Mouse (Mus musculus) intestine, postnatal 0 days (tissue): ENCODE measurements at regions not wholly inside any gene's neighbourhood (a gene's known extent, or its start where the extent isn't known, plus 50 kb on each side); places are given as distances from the start of the nearest gene placed in this dataset.

Experiments
- ATAC-seq: fragments of 200-750 bp; cut with Nextera tagmentation; 2 replicates; pipeline ENCODE4 v1.8.0; 2017; ENCODE audit warnings: mild to moderate bottlenecking, moderate TSS enrichment, moderate library complexity
- H3K27ac ChIP-seq: fragments of 300-500 bp; sonication (generic); 2 replicates; pipeline ENCODE4 v1.5.1; 2014; ENCODE audit warnings: mild to moderate bottlenecking, low read depth, low read length, moderate library complexity
- H3K27me3 ChIP-seq: fragments of 300-500 bp; sonication (generic); replicated peaks from 2 replicates; pipeline ENCODE4 v1.6.1; 2014; ENCODE audit warnings: low read length, mixed read lengths; ENCODE audit not compliant: control insufficient read depth, insufficient read depth
- H3K36me3 ChIP-seq: fragments of 300-500 bp; sonication (generic); 2 replicates; pipeline ENCODE4 v1.6.1; 2014; ENCODE audit warnings: mild to moderate bottlenecking, moderate library complexity; ENCODE audit not compliant: control insufficient read depth, insufficient read depth
- H3K4me1 ChIP-seq: fragments of 300-500 bp; sonication (generic); replicated peaks from 2 replicates; pipeline ENCODE4 v1.6.1; 2014; ENCODE audit warnings: antibody characterized with exemption, low read length, mixed read lengths; ENCODE audit not compliant: control insufficient read depth, insufficient read depth
- H3K4me2 ChIP-seq: fragments of 300-500 bp; sonication (generic); replicated peaks from 2 replicates; pipeline ENCODE4 v1.6.1; 2014; ENCODE audit warnings: low read depth, mild to moderate bottlenecking, moderate library complexity
- H3K4me3 ChIP-seq: fragments of 300-500 bp; sonication (generic); 2 replicates; pipeline ENCODE4 v1.5.1; 2014; ENCODE audit warnings: low read depth, low read length
- H3K9ac ChIP-seq: fragments of 300-500 bp; sonication (generic); 2 replicates; pipeline ENCODE4 v1.6.1; 2014; ENCODE audit warnings: mild to moderate bottlenecking, low read depth, low read length
- H3K9me3 ChIP-seq: fragments of 300-500 bp; sonication (generic); 2 replicates; pipeline ENCODE4 v1.6.1; 2016; ENCODE audit warnings: mixed run types; ENCODE audit not compliant: control insufficient read depth
- CTCF ChIP-seq: sonication (generic); IDR thresholded peaks from 2 replicates; pipeline ENCODE4 v1.5.1; 2016; ENCODE audit warnings: low read depth, mild to moderate bottlenecking, control low read depth, antibody characterized with exemption, moderate library complexity
- WGBS: fragments of 180-500 bp; shearing (Covaris S2); extraction: QIAGEN DNeasy Blood & Tissue Kit; methylation state at CpG from one replicate; pipeline ENCODE4 v1.1.7; 2014; 5-methylcytosine and 5-hydroxymethylcytosine counted together

GRCm38 (mm10) chr2:79544793-79545260, 88.2 kb upstream of the Cerkl start:
- no peak overlapping the region for H3K9ac ChIP-seq
- H3K27ac ChIP-seq = no peak overlapping the region
- WGBS = 42% methylated on average over 4 of the region's 4 CpGs
- no peaks in the 10 kb centered on the region for H3K9me3 ChIP-seq
- peaks cover 7% of the 10 kb centered on the region for H3K4me1 ChIP-seq
- H3K4me2 ChIP-seq = no peak overlapping the region
- no peak for TF ChIP-seq CTCF
- ATAC-seq = no peak; the same call in 1 of the 2 replicates
- H3K36me3 ChIP-seq = no peaks in the 10 kb centered on the region
- H3K27me3 ChIP-seq = no peaks in the 10 kb centered on the region
- H3K4me3 ChIP-seq = no peak overlapping the region

- Histone ChIP-seq H3K9me3 (no peaks in the 10 kb centered on the region), H3K9ac (no peak overlapping the region), H3K27ac (no peak overlapping the region), H3K4me1 (peaks cover 7% of the 10 kb centered on the region), H3K4me3 (no peak overlapping the region), H3K27me3 (no peaks in the 10 kb centered on the region), H3K4me2 (no peak overlapping the region), H3K36me3 (no peaks in the 10 kb centered on the region)
- ATAC-seq = no peak
- 82% methylated on average over 4 of the region's 4 CpGs for WGBS
- no peak for TF ChIP-seq CTCF
Observed at GRCm38 (mm10) chr2:79546206-79546605, 88.9 kb upstream of the Itprid2 start.

GRCm38 (mm10) chr2:79547284-79547683, 87.9 kb upstream of the Itprid2 start:
- H3K27ac ChIP-seq = no peak overlapping the region
- no peak overlapping the region for H3K9ac ChIP-seq
- no peak overlapping the region for H3K4me3 ChIP-seq
- no peaks in the 10 kb centered on the region for H3K36me3 ChIP-seq
- TF ChIP-seq CTCF = no peak
- H3K27me3 ChIP-seq = no peaks in the 10 kb centered on the region
- no peaks in the 10 kb centered on the region for H3K9me3 ChIP-seq
- H3K4me1 ChIP-seq = peaks cover 7% of the 10 kb centered on the region
- H3K4me2 ChIP-seq = no peak overlapping the region
- 53% methylated on average over 3 of the region's 3 CpGs for WGBS
- ATAC-seq = no peak

DNA sequence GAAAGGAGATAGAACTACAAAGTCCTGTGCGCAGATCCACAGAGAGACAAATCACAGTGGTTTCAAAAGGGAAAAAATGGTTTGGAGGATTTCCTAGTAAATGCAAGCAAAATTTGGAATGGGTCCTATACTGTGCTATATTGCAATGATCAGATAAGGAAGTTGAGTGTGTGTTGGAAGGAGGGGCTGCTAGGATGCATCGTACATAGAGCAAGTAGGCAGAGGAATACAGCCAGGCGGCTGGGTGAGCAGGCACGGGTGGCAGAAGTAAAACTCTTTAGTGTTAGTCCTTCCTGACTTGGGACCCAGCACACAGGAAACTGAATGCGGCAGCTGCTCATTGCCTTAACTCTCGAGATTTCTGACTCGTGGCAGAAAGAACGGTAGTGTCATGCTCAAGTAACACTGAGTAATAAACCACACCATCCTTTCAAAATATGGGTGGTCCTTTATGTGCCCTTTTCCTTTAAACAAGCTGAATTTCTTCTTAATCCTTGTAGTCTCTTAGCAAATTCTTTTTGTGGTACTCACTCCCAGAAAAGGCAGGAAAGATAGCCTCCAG, 87.0 kb upstream of the Itprid2 start:
- Histone ChIP-seq H3K4me3 (no peak overlapping the region), H3K27ac (no peak overlapping the region), H3K4me2 (no peak overlapping the region), H3K36me3 (no peaks in the 10 kb centered on the region), H3K4me1 (peaks cover 7% of the 10 kb centered on the region; the same call in 1 of the 2 replicates), H3K9ac (no peak overlapping the region), H3K9me3 (no peaks in the 10 kb centered on the region), H3K27me3 (no peaks in the 10 kb centered on the region)
- TF ChIP-seq CTCF = no peak
- ATAC-seq = no peak
- 57% methylated on average over 8 of the region's 8 CpGs for WGBS

GRCm38 (mm10) chr2:79549781-79550180, 85.4 kb upstream of the Itprid2 start:
- Histone ChIP-seq H3K27ac (no peak overlapping the region), H3K36me3 (no peaks in the 10 kb centered on the region), H3K27me3 (no peaks in the 10 kb centered on the region), H3K9ac (no peak overlapping the region), H3K4me2 (no peak overlapping the region), H3K4me3 (no peak overlapping the region), H3K9me3 (no peaks in the 10 kb centered on the region), H3K4me1 (0 out of 2 replicates have a peak, but pooled peaks cover 2% of the 10 kb centered on the region)
- no peak for TF ChIP-seq CTCF
- no peak for ATAC-seq
- WGBS = 83% methylated on average over 3 of the region's 3 CpGs

DNA sequence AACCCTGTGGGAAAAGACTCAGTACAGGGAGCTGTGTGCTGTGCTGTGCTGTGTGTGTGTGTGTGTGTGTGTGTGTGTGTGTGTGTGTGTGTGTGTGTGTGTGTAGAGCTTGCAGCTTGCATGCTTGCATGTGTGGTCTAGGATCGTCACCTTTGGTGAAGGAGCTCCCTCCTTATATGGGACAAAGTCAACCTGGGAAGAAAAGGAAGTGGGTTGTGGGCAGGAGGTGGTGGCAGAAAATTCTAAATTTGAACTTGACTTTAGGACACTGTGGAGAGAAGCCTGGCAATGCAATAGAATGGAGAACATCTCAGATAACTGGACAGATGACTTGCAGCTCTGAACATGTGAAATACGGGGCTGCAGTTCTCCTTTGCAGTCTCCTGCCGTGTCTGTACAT, 84.7 kb upstream of the Itprid2 start:
- H3K27ac ChIP-seq = no peak overlapping the region
- no peak for TF ChIP-seq CTCF

GRCm38 (mm10) chr2:79552481-79552880, 82.7 kb upstream of the Itprid2 start:
- TF ChIP-seq CTCF = no peak
- Histone ChIP-seq H3K9me3 (no peaks in the 10 kb centered on the region), H3K36me3 (no peaks in the 10 kb centered on the region), H3K4me3 (no peak overlapping the region), H3K27ac (no peak overlapping the region), H3K4me1 (no peaks in the 10 kb centered on the region), H3K9ac (no peak overlapping the region), H3K4me2 (no peak overlapping the region), H3K27me3 (no peaks in the 10 kb centered on the region)
- WGBS = 73% methylated on average over 5 of the region's 5 CpGs
- no peak for ATAC-seq

More for the DNA sequence above, 84.7 kb upstream of the Itprid2 start:
- Histone ChIP-seq H3K4me2 (no peak overlapping the region), H3K9ac (no peak overlapping the region), H3K27me3 (no peaks in the 10 kb centered on the region), H3K9me3 (no peaks in the 10 kb centered on the region), H3K36me3 (no peaks in the 10 kb centered on the region), H3K4me3 (no peak overlapping the region), H3K4me1 (no peaks in the 10 kb centered on the region)
- no peak for ATAC-seq
- 86% methylated on average over 3 of the region's 3 CpGs for WGBS
